Mouse (Mus musculus) right cerebral cortex, postnatal 10 days (tissue): ENCODE measurements at regions not wholly inside any gene's neighbourhood (a gene's known extent, or its start where the extent isn't known, plus 50 kb on each side); places are given as distances from the start of the nearest gene placed in this dataset.

Experiments
- DNase-seq, 2 experiments: peaks; one replicate each; pipeline ENCODE4 v3.0.0; 2021; ENCODE audit warnings: low spot score in 2 of 2

GRCm38 (mm10) chr5:101146345-101146744 lies 300.8 kb downstream of the Gpat3 start:
- no peak for DNase-seq

DNA sequence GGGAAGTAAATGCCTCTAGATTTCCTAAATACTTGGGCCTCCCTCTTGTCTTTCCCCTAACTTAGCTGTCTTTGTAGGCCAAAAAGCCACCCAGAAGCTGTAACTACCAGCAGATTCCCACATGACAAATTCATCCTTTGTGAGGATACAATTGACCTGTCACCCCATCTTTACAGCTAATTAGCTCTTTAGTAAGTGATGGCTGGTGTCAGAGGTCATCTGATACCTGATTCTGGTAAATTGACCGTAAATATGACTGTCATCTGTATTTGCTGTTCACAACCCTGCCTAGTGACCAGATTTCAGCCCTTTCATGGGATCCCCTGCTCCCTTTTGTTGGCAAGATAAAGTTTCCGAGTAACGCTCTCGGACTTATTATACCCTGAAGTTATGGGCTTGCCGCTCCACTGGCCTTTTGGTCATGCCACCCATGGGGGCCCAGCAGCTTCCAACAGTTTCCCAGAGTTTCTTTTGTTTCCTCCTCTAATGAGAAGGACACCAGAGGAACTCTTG lies 279.5 kb downstream of the Gpat3 start:
- no peak for DNase-seq

DNA sequence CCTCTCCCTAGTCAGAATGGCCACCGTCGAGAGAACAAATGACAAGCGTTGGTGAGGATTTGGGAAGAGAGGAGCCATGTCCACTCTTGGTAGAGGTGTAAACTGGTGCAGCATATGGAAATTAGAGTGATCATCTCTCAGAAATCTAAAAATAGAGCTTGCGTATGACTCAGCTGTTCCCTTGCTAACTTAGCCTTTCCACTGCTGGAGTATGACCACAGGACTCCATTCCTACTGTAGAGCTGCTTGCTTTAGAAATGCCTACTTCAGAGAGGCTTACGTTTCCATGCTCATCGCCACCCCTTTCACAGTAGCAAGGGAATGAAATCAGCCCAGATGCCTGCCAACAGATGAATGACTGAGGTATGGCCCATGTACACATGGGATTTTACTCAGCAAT lies 277.4 kb downstream of the Gpat3 start:
- DNase-seq, result no peak

- DNase-seq, result no peak
These were observed 275.1 kb downstream of the Gpat3 start for GRCm38 (mm10) chr5:101120509-101121201.

DNA sequence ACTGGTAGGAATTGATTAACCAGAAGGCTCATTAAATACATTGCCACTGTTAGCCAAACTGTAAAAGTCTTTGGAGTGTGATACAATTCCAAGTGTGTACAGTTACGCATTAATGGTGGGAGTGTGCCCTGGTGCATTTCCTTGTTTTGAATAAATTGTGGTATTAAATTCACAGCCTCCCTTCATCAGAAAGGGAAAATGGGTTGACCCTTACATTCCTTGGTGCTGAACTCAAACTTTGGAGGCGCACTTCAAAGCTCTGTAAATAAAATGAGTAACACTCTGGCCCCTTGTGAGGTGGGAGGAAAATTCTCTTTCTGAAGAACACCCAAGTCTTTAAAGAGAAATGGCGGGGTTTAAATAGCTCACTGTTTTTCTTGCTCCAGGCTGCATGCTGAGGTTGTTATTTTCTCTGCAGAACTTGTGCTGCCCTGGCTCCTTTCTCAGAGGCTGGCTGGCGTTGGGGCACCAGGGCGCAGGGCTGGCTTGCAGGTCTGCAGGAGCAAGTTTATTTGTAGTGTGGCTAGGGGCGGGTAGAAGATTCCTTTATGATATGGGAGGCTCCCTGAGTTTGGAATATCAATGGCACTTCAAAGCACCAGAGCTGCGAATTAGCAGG lies 266.7 kb downstream of the Gpat3 start:
- no peak for DNase-seq

- DNase-seq, result no peak
These were observed 266.1 kb downstream of the Gpat3 start for GRCm38 (mm10) chr5:101111619-101112018.

- no peak for DNase-seq
These were observed 255.6 kb downstream of the Gpat3 start for GRCm38 (mm10) chr5:101100975-101101699.

- peak in 1 of 2 experiments; percentile 53 for DNase-seq
These were observed 245.6 kb downstream of the Gpat3 start for GRCm38 (mm10) chr5:101091027-101091598.

GRCm38 (mm10) chr5:101090415-101091026 lies 245.0 kb downstream of the Gpat3 start:
- no peak for DNase-seq

- DNase-seq, result no peak
These were observed 239.7 kb downstream of the Gpat3 start for GRCm38 (mm10) chr5:101085199-101085598.

GRCm38 (mm10) chr5:101082611-101083010 lies 237.1 kb downstream of the Gpat3 start:
- no peak for DNase-seq

DNA sequence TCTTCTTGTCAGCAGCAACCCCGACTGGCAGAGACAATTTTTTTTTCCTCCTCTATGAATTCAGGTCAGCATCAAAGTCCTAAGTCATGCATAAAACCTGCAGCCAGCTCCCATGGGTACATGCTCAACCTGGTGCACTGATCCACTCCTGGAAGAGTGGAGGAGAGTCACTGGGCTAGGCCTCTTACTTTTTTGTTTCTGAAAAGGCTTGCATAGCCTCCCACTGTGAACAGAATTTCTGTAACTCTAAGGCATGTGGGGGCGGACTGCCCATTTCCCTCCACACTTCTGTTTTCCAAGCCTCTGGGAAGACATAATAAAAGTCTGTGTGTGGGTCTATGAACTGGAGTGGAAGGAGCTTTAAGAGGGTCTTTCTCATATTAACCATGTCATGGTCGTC lies 218.8 kb downstream of the Gpat3 start:
- DNase-seq, result no peak

- DNase-seq, result no peak
These were observed 217.7 kb downstream of the Gpat3 start for GRCm38 (mm10) chr5:101063254-101063653.

- no peak for DNase-seq
These were observed 206.1 kb downstream of the Gpat3 start for GRCm38 (mm10) chr5:101051591-101051990.

GRCm38 (mm10) chr5:101040488-101040887 lies 195.0 kb downstream of the Gpat3 start:
- no peak for DNase-seq

GRCm38 (mm10) chr5:101032968-101033367 lies 187.5 kb downstream of the Gpat3 start:
- DNase-seq, result no peak

- no peak for DNase-seq
These were observed 186.8 kb downstream of the Gpat3 start for GRCm38 (mm10) chr5:101032147-101032900.

GRCm38 (mm10) chr5:101024796-101025195 lies 179.3 kb downstream of the Gpat3 start:
- DNase-seq, result no peak

- DNase-seq, result peak; percentile 48 to 64
These were observed 178.3 kb downstream of the Gpat3 start for GRCm38 (mm10) chr5:101023784-101024183.

GRCm38 (mm10) chr5:101020784-101021183 lies 175.3 kb downstream of the Gpat3 start:
- peak; percentile 81 to 89 for DNase-seq

DNA sequence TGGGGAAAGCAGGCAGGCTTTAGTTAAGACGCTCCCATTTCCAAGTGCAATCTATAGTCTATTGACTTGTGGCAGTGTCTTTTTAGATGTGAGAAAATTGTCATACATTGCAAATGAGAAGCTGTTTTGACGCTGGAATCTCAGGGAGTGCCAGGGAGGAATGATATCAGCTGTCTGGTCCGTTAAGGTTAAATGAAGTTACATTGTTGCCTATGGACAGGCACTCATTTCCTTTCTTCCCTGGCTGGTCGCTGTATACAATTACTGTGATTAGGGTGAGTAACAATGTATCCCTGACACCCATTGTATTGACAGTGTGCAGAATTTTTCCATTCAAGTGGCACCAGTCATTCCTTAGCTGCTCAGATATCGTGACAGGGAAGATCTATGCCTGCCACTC lies 168.3 kb downstream of the Gpat3 start:
- no peak for DNase-seq
